Mouse (Mus musculus) liver, embryonic 14.5 days (tissue): ENCODE data around the gene Cerk.

Experiments
- CTCF ChIP-seq: IDR thresholded peaks from 2 replicates; pipeline ENCODE4 v1.5.1; 2016; ENCODE audit warnings: antibody characterized with exemption, low read depth, control low read depth
- EP300 ChIP-seq: IDR thresholded peaks from 2 replicates; pipeline ENCODE4 v1.6.1; 2016; ENCODE audit warnings: antibody characterized with exemption, low read depth

GRCm38 (mm10) chr15:86095722-86096603 is 90.0 kb downstream of the Cerk start:
- no peak for TF ChIP-seq CTCF
- TF ChIP-seq EP300 = no peak
